Mouse (Mus musculus): ENCODE measurements at regions not wholly inside any gene's neighbourhood (a gene's known extent, or its start where the extent isn't known, plus 50 kb on each side); places are given as distances from the start of the nearest gene placed in this dataset.

DNA sequence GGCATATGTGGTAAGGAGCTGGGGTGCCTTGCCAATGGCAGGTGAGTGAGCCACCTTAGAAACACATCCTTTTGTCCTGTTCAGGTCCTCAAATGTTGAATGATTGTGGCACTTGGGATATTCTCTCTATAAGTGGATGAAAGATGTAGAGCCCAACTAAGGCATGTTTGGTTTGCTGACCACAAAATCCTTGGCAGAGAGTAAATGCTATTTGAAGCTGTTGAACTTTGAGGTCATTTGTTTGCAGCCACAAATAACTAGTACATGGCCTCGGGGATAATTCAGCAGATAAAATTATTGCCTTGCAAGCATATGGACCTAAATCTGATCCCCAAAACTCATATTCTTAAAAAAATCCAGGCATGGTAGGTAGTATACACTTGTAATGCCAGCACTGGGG is 281.2 kb downstream of the Cd47 start:
- DNase-seq: no peak
- no peaks in the 10 kb centered on the region for H3K27me3 ChIP-seq (ENCODE audit: control insufficient read depth, insufficient read depth, low read length)
- no peak overlapping the region for H3K4me3 ChIP-seq
- no peak overlapping the region for H3K9ac ChIP-seq (ENCODE audit: low read depth, low read length)
- TF ChIP-seq CTCF (IDR thresholded peaks at IDR 0.05) (no peak), EP300 (IDR thresholded peaks at IDR 0.05; ENCODE audit: insufficient read depth, low read depth, low read length) (no peak), POLR2A (IDR thresholded peaks at IDR 0.05; ENCODE audit: insufficient read depth, low read depth, low read length) (no peak)
- intact Hi-C loops (cut with DNase I): no loop called here
- no peak overlapping the region for H3K27ac ChIP-seq
- WGBS: 25% methylated on average over 1 of the region's 1 CpGs
- H3K36me3 ChIP-seq (ENCODE audit: control insufficient read depth, insufficient read depth, low read length): no peaks in the 10 kb centered on the region
- no peaks in the 10 kb centered on the region for H3K79me2 ChIP-seq (replicated peaks; ENCODE audit: control insufficient read depth, insufficient read depth, low read length)
- no peaks in the 10 kb centered on the region for H3K4me1 ChIP-seq (ENCODE audit: control insufficient read depth, insufficient read depth, low read length)

DNA sequence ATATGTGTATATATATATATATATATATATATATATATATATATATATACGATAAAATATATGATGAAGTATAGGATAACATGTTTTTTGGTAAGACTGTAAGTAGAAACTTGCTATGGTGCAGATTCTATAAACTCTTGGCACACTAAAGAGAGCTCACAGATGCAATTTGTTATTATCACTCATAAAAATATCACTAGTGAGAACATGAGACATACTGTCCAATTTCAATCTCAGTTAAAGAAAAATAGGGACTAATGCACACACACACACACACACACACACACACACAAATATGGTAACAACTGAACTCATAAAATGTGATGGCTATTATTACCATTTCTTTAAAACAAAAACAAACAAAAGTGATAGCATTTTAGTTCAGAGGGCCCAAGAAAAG is 292.0 kb downstream of the Cd47 start:
- no peaks in the 10 kb centered on the region for H3K4me1 ChIP-seq (ENCODE audit: control insufficient read depth, insufficient read depth, low read length)
- DNase-seq: no peak
- H3K9ac ChIP-seq (ENCODE audit: low read depth, low read length): no peak overlapping the region
- WGBS: 58% methylated on average over 1 of the region's 1 CpGs
- intact Hi-C loops (cut with DNase I): no loop called here
- H3K27me3 ChIP-seq (ENCODE audit: control insufficient read depth, insufficient read depth, low read length): no peaks in the 10 kb centered on the region
- H3K27ac ChIP-seq: no peak overlapping the region
- no peak for TF ChIP-seq POLR2A (IDR thresholded peaks at IDR 0.05; ENCODE audit: insufficient read depth, low read depth, low read length)
- TF ChIP-seq EP300 (IDR thresholded peaks at IDR 0.05; ENCODE audit: insufficient read depth, low read depth, low read length): no peak
- no peak for TF ChIP-seq CTCF (IDR thresholded peaks at IDR 0.05)
- no peaks in the 10 kb centered on the region for H3K79me2 ChIP-seq (replicated peaks; ENCODE audit: control insufficient read depth, insufficient read depth, low read length)
- H3K4me3 ChIP-seq: no peak overlapping the region
- H3K36me3 ChIP-seq (ENCODE audit: control insufficient read depth, insufficient read depth, low read length): no peaks in the 10 kb centered on the region

DNA sequence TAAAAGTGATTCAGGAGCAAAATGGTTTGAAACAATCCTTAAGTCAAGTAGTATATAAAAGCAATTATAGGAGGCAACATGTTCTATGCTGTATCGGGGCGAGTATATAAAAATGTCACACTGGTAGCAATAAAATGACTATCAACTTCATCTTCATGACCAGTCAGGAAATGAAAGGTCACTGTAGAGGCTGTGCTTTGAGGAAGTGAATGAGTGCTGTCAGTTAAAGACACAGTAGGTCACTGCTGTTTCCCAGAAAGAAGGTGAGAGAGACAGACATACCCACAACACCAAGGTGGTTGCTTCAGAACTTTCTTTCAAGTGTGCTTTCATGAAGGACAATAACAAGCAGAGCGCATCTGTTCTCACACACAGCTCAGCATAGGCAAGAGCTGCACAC is 292.4 kb downstream of the Cd47 start:
- DNase-seq: no peak
- no peaks in the 10 kb centered on the region for H3K36me3 ChIP-seq (ENCODE audit: control insufficient read depth, insufficient read depth, low read length)
- WGBS: 73% methylated on average over 3 of the region's 3 CpGs
- no peak overlapping the region for H3K27ac ChIP-seq
- H3K4me3 ChIP-seq: no peak overlapping the region
- H3K9ac ChIP-seq (ENCODE audit: low read depth, low read length): no peak overlapping the region
- TF ChIP-seq CTCF (IDR thresholded peaks at IDR 0.05): no peak
- TF ChIP-seq EP300 (IDR thresholded peaks at IDR 0.05; ENCODE audit: insufficient read depth, low read depth, low read length): no peak
- TF ChIP-seq POLR2A (IDR thresholded peaks at IDR 0.05; ENCODE audit: insufficient read depth, low read depth, low read length): no peak
- H3K79me2 ChIP-seq (replicated peaks; ENCODE audit: control insufficient read depth, insufficient read depth, low read length): no peaks in the 10 kb centered on the region
- no peaks in the 10 kb centered on the region for H3K27me3 ChIP-seq (ENCODE audit: control insufficient read depth, insufficient read depth, low read length)
- intact Hi-C loops (cut with DNase I): no loop called here
- H3K4me1 ChIP-seq (ENCODE audit: control insufficient read depth, insufficient read depth, low read length): no peaks in the 10 kb centered on the region

DNA sequence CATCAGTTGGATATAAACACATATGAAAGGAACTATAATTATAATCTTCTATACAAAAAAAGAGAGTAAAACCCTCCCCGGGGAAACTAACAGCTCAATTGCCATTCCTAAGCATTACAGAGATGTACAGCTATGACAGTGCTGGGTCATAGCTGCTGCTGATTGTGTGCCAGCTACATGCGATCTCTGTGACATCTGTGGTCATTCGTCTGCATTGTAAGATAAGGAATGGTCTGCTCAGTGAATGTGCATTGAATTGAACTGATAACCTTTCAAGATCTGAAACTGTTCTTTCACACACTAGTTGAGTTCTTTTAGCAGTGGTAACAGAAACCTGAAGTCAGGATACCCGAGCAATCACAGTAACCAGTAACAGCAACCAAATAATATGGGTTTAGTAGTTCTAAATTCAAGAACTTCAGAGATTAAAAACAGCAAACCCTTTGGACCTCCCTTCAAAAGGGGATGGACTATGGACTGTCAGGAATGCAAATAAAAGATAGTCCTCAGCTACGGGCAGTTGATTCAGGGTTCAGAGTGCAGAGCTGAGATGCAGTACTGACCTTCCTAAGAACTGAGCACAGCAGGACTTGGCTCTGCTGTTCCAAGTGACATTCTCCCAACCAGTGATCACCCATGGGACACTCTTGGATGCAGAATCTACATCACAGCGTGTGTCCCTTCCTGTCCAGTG is 295.7 kb downstream of the Cd47 start:
- Histone ChIP-seq H3K79me2 (replicated peaks; ENCODE audit: control insufficient read depth, insufficient read depth, low read length) (no peaks in the 10 kb centered on the region), H3K4me1 (ENCODE audit: control insufficient read depth, insufficient read depth, low read length) (no peaks in the 10 kb centered on the region), H3K27me3 (ENCODE audit: control insufficient read depth, insufficient read depth, low read length) (no peaks in the 10 kb centered on the region), H3K9ac (ENCODE audit: low read depth, low read length) (no peak overlapping the region), H3K27ac (no peak overlapping the region), H3K36me3 (ENCODE audit: control insufficient read depth, insufficient read depth, low read length) (no peaks in the 10 kb centered on the region), H3K4me3 (no peak overlapping the region)
- intact Hi-C loops (cut with DNase I): no loop called here
- no peak for DNase-seq
- TF ChIP-seq POLR2A (IDR thresholded peaks at IDR 0.05; ENCODE audit: insufficient read depth, low read depth, low read length): no peak
- no peak for TF ChIP-seq EP300 (IDR thresholded peaks at IDR 0.05; ENCODE audit: insufficient read depth, low read depth, low read length)
- no peak for TF ChIP-seq CTCF (IDR thresholded peaks at IDR 0.05)
- WGBS: 45% methylated on average over 6 of the region's 6 CpGs

DNA sequence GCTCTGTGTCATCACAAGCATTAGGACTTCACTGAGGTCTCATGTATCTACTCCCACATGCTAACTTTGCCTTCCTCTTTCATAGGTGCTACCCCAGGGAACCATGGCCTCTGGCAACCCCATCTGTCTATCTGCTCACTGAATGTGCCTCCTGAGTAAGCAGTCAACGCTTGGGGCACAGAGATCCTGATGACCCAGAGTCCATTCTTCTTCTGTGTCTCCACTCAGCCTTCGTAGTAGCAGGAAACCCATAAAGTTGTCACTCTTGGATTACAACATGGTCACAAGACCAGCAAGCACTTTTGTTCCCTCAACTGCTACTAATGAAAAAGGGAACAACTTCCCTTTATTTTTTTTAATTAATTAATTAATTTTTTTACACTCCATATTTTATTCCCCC is 296.2 kb downstream of the Cd47 start:
- H3K27ac ChIP-seq: no peak overlapping the region

DNA sequence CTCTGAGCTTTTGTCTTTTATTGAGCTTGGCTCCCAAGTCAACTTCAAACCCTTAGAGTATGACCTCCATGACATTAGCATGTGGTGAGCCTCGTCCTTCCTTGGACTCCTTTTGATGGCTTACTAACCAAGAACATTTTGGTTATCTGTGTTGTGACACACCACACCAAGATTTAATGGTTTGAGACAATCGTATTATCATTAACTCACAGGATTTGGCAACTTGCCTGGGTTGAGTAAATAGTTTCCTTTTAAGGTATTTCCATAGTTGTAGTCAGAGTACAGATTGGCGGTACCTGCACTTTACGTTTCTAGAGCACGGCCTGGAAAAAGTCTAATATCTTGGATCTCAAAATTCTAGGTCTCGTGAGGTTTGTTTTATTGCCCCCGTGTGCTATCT is 303.0 kb downstream of the Cd47 start:
- H3K9ac ChIP-seq (ENCODE audit: low read depth, low read length): no peak overlapping the region
- TF ChIP-seq POLR2A (IDR thresholded peaks at IDR 0.05; ENCODE audit: insufficient read depth, low read depth, low read length) (no peak), CTCF (IDR thresholded peaks at IDR 0.05) (no peak), EP300 (IDR thresholded peaks at IDR 0.05; ENCODE audit: insufficient read depth, low read depth, low read length) (no peak)
- no peaks in the 10 kb centered on the region for H3K36me3 ChIP-seq (ENCODE audit: control insufficient read depth, insufficient read depth, low read length)
- no peak for DNase-seq
- no peaks in the 10 kb centered on the region for H3K4me1 ChIP-seq (ENCODE audit: control insufficient read depth, insufficient read depth, low read length)
- no peaks in the 10 kb centered on the region for H3K79me2 ChIP-seq (replicated peaks; ENCODE audit: control insufficient read depth, insufficient read depth, low read length)
- no peaks in the 10 kb centered on the region for H3K27me3 ChIP-seq (ENCODE audit: control insufficient read depth, insufficient read depth, low read length)
- intact Hi-C loops (cut with DNase I): no loop called here
- no peak overlapping the region for H3K4me3 ChIP-seq
- 53% methylated on average over 7 of the region's 7 CpGs for WGBS
- H3K27ac ChIP-seq: no peak overlapping the region

More for the DNA sequence above, 296.2 kb downstream of the Cd47 start:
- no peak for DNase-seq
- H3K27me3 ChIP-seq (ENCODE audit: control insufficient read depth, insufficient read depth, low read length): no peaks in the 10 kb centered on the region
- H3K9ac ChIP-seq (ENCODE audit: low read depth, low read length): no peak overlapping the region
- TF ChIP-seq CTCF (IDR thresholded peaks at IDR 0.05) (no peak), EP300 (IDR thresholded peaks at IDR 0.05; ENCODE audit: insufficient read depth, low read depth, low read length) (no peak), POLR2A (IDR thresholded peaks at IDR 0.05; ENCODE audit: insufficient read depth, low read depth, low read length) (no peak)
- H3K79me2 ChIP-seq (replicated peaks; ENCODE audit: control insufficient read depth, insufficient read depth, low read length): no peaks in the 10 kb centered on the region
- intact Hi-C loops (cut with DNase I): no loop called here
- H3K36me3 ChIP-seq (ENCODE audit: control insufficient read depth, insufficient read depth, low read length): no peaks in the 10 kb centered on the region
- no peak overlapping the region for H3K4me3 ChIP-seq
- WGBS: 65% methylated on average over 2 of the region's 2 CpGs
- no peaks in the 10 kb centered on the region for H3K4me1 ChIP-seq (ENCODE audit: control insufficient read depth, insufficient read depth, low read length)
